Mouse (Mus musculus) v-Abl transformed pro-B cells (cell line): ENCODE results near the gene Lpcat3.

ENCODE experiments used
- in situ Hi-C, 2 experiments: fragments of 400-800 bp; cut with MboI; formaldehyde crosslinking; loops; one replicate each; pipeline ENCODE4 v1.15.1; 2025; ENCODE audit not compliant: unreplicated experiment in 2 of 2

The Lpcat3 gene

GRCm38 (mm10) chr6:124753861-124754260 lies 91.0 kb downstream of the Lpcat3 start:
- in situ Hi-C loops: loop anchor here (5.0 to 25.0 kb wide), 2 partner anchors 42 to 342 kb away; partner anchors contain the start of genes Emg1 (in 1 of the 2), Pex5 (in 1 of the 2) and Phb2 (in 1 of the 2)
